Comparison of ENCODE assay signal across 9 mouse cellular contexts in the genomic region with DNA sequence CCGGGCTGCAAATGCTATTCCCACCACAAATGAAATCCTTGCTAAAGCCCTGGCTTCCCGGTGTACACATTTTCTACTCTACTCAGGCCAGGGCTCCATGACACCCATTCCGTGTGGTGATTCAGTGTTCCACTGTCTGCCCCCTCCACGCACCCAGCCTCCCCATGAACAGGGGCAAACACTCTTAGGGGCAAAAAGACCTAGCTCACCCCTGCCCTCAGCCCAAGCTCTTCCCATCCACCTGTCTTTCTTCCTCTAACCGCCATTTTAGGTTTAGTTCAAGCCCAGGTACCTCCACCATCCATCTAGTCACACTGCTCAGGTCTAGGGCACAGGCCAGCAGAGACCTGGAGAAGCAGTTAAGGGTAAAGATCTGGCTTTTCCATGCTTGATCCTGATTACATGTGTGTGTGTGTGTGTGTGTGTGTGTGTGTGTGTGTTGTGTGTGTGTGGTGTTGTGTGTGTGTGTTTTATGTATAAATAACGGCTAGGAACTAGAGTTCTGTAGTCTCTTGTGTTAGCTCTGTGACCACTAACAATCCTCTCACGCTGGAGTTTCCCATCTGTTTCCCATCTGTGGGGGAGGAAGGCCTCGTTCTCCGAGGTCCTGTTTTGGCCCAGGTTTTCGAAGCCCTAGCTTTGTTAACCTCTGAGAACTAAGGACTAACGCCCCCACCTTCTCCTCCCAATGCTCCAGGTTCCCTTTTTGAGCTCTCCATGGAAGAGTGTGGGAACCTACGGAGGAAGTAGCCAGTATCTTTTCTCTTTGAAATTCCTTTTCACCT. TPM values are rescaled to one million over a fixed set of nuclear protein-coding genes. Genes with fewer than 3 reads are reported as not detected.
DNase-seq lines count a peak whose midpoint lies in the region; ATAC-seq and TF ChIP-seq lines count a peak whose summit lies in the region.
"Had no signal": no experiment of that assay in that cellular context is flagged by ENCODE, and none has a peak within 500 bp of the region (broad histone marks: within the 10 kb centered on the region; RNA-seq: fewer than 3 reads in every experiment).

No protein-coding gene starts in this region.

- H3K9me3 ChIP-seq in heart, embryonic 15.5 days (replicated peaks): no peaks in the 10 kb centered on the region
- H3K9me3 ChIP-seq in liver, postnatal 0 days (ENCODE audit: low read length): no peaks in the 10 kb centered on the region
- H3K9me3 ChIP-seq in stomach, postnatal 0 days (ENCODE audit: control insufficient read depth, low read length): no peaks in the 10 kb centered on the region

- ATAC-seq in heart, embryonic 15.5 days (replicated peaks; ENCODE audit: insufficient number of reproducible peaks, insufficient read depth, low FRiP score, low read depth): no peak
- no peak for ATAC-seq in liver, postnatal 0 days
- ATAC-seq in stomach, postnatal 0 days (ENCODE audit: low FRiP score, low TSS enrichment): no peak

- H3K27ac ChIP-seq in left cerebral cortex, adult 2 months: peak overlapping the region; percentile 96
- H3K27ac ChIP-seq in heart, embryonic 15.5 days: peak overlapping the region; percentile 96
- peak overlapping the region; percentile 96 for H3K27ac ChIP-seq in liver, postnatal 0 days (ENCODE audit: low read depth)
- peak overlapping the region; percentile 96 for H3K27ac ChIP-seq in stomach, postnatal 0 days (replicated peaks)

- 41% methylated on average over 12 of the region's 12 CpGs for WGBS in heart, embryonic 15.5 days
- whole genome bisulfite sequencing in liver, postnatal 0 days (ENCODE audit: insufficient replicate concordance): 46% methylated on average over 12 of the region's 12 CpGs
- WGBS in stomach, postnatal 0 days: 39% methylated on average over 12 of the region's 12 CpGs

- intact Hi-C loops in left cerebral cortex, adult 2 months (cut with DNase I): loop anchor here (2.0 kb wide), 2 partner anchors 75 to 105 kb away; partner anchors contain the start of genes Cox17 and Gm21987
- intact Hi-C loops in left cerebral cortex, postnatal 25 days (cut with DNase I): loop anchor here (2.0 kb wide), 2 partner anchors 85 to 105 kb away; partner anchors contain the start of genes Cox17 and Gm21987
- intact Hi-C loops in gastrocnemius, postnatal 14 days (cut with DNase I; ENCODE audit: low total_unique reads): no loop called here

- peak overlapping the region; percentile 98 for H3K9ac ChIP-seq in heart, embryonic 15.5 days
- H3K9ac ChIP-seq in liver, postnatal 0 days (replicated peaks): peak overlapping the region; percentile 82
- H3K9ac ChIP-seq in stomach, postnatal 0 days (ENCODE audit: low read length): peak overlapping the region; percentile 91

- no peak for TF ChIP-seq CTCF in left cerebral cortex, adult 2 months (IDR thresholded peaks at IDR 0.05)
- no peak for TF ChIP-seq CTCF in liver, postnatal 0 days (IDR thresholded peaks at IDR 0.05; ENCODE audit: low read depth)
- no peak for TF ChIP-seq CTCF in stomach, postnatal 0 days (IDR thresholded peaks at IDR 0.05; ENCODE audit: low read depth)

- H3K4me3 ChIP-seq in left cerebral cortex, adult 2 months: peak overlapping the region; percentile 98
- H3K4me3 ChIP-seq in heart, embryonic 15.5 days: peak overlapping the region; percentile 89
- peak overlapping the region; percentile 72 for H3K4me3 ChIP-seq in liver, postnatal 0 days (ENCODE audit: low read depth, low read length)
- peak overlapping the region; percentile 65 for H3K4me3 ChIP-seq in stomach, postnatal 0 days (ENCODE audit: low read depth, low read length)

- H3K36me3 ChIP-seq in heart, embryonic 15.5 days: peaks cover 29% of the 10 kb centered on the region
- H3K36me3 ChIP-seq in liver, postnatal 0 days (replicated peaks; ENCODE audit: insufficient read depth, low read length): peaks cover 14% of the 10 kb centered on the region
- H3K36me3 ChIP-seq in stomach, postnatal 0 days (ENCODE audit: control insufficient read depth, insufficient read depth, low read length): peaks cover 12% of the 10 kb centered on the region

- no peaks in the 10 kb centered on the region for H3K27me3 ChIP-seq in heart, embryonic 15.5 days
- no peaks in the 10 kb centered on the region for H3K27me3 ChIP-seq in liver, postnatal 0 days (ENCODE audit: insufficient read depth, low read length)
- no peaks in the 10 kb centered on the region for H3K27me3 ChIP-seq in stomach, postnatal 0 days (ENCODE audit: control insufficient read depth, insufficient read depth, low read length)

- H3K4me2 ChIP-seq in heart, embryonic 15.5 days: peak overlapping the region; percentile 66
- peak overlapping the region; percentile 85 for H3K4me2 ChIP-seq in liver, postnatal 0 days (ENCODE audit: low read depth, low read length)
- peak overlapping the region; percentile 93 for H3K4me2 ChIP-seq in stomach, postnatal 0 days (replicated peaks; ENCODE audit: low read depth)

- DNase-seq in left cerebral cortex, adult 2 months (ENCODE audit: extremely low spot score in 1 of 2, low spot score in 2 of 2): no peak
- DNase-seq in left cerebral cortex, postnatal 25 days (ENCODE audit: low spot score in 2 of 2): no peak
- DNase-seq in brain, adult 2 months (ENCODE audit: low read depth, low spot score): peak; percentile 52
- DNase-seq in liver, postnatal 0 days: no peak
- DNase-seq in stomach, postnatal 0 days (ENCODE audit: low spot score): no peak
- no peak for DNase-seq in gastrocnemius, postnatal 10 days
- DNase-seq in gastrocnemius, postnatal 14 days: no peak

- H3K4me1 ChIP-seq in heart, embryonic 15.5 days (replicated peaks): peaks cover 12% of the 10 kb centered on the region
- H3K4me1 ChIP-seq in liver, postnatal 0 days (ENCODE audit: insufficient read depth): peaks cover 18% of the 10 kb centered on the region
- no peaks in the 10 kb centered on the region for H3K4me1 ChIP-seq in stomach, postnatal 0 days (replicated peaks; ENCODE audit: control insufficient read depth, insufficient read depth)

- no peak for TF ChIP-seq EP300 in liver, postnatal 0 days (IDR thresholded peaks at IDR 0.05; ENCODE audit: low read depth)
- no peak for TF ChIP-seq EP300 in stomach, postnatal 0 days (optimal IDR thresholded peaks at IDR 0.05)

RNA-seq across cellular contexts. Expression of gene Adprh, which starts 0.9 kb away (rescaled TPM):
- total RNA-seq in left cerebral cortex, adult 2 months (2021): 10 to 100 TPM; 60.9 to 61.6 TPM
- total RNA-seq in left cerebral cortex, postnatal 25 days (2021): 10 to 100 TPM; 58.3 to 61.1 TPM
- polyA plus RNA-seq in heart, embryonic 15.5 days (2015; fragmentation: Nextera tagmentation; extraction: Ambion mirVana): 81.1 and 87.5 TPM in 2 replicates
- polyA plus RNA-seq in liver, postnatal 0 days (2015; fragmentation: Nextera tagmentation; extraction: Ambion mirVana): 17.9 and 22.2 TPM in 2 replicates
- polyA plus RNA-seq in stomach, postnatal 0 days (2015; fragmentation: Nextera tagmentation; extraction: Ambion mirVana): 44.4 and 46.7 TPM in 2 replicates
- total RNA-seq in gastrocnemius, postnatal 10 days (2021): 10 to 100 TPM; 32.4 to 33.1 TPM
- 10 to 100 TPM; 25.5 to 27.6 TPM for total RNA-seq in gastrocnemius, postnatal 14 days (2021)

RNA-seq across cellular contexts. Expression of gene Cd80, which starts 3.7 kb away (rescaled TPM):
- under 1 TPM; 0.27 to 0.54 TPM for total RNA-seq in left cerebral cortex, adult 2 months (2021)
- under 1 TPM; 0.53 to 0.83 TPM for total RNA-seq in left cerebral cortex, postnatal 25 days (2021)
- polyA plus RNA-seq in heart, embryonic 15.5 days (2015; fragmentation: Nextera tagmentation; extraction: Ambion mirVana): 0.53 and 0.61 TPM in 2 replicates
- 0.13 and 0.15 TPM in 2 replicates for polyA plus RNA-seq in liver, postnatal 0 days (2015; fragmentation: Nextera tagmentation; extraction: Ambion mirVana)
- 0.45 and 0.59 TPM in 2 replicates for polyA plus RNA-seq in stomach, postnatal 0 days (2015; fragmentation: Nextera tagmentation; extraction: Ambion mirVana)
- under 1 TPM; 0.23 to 0.36 TPM for total RNA-seq in gastrocnemius, postnatal 10 days (2021)
- total RNA-seq in gastrocnemius, postnatal 14 days (2021): under 1 TPM in 1 of 2 experiments, not detected in 1; 0.12 TPM
- total RNA-seq: hematopoietic stem cell, adult 5-6 weeks had no signal

RNA-seq across cellular contexts. Expression of gene Pla1a, which starts 18.7 kb away (rescaled TPM):
- total RNA-seq in left cerebral cortex, adult 2 months (2021): 1 to 10 TPM; 1.5 to 2.5 TPM
- total RNA-seq in left cerebral cortex, postnatal 25 days (2021): 1 to 10 TPM; 1.2 to 1.3 TPM
- polyA plus RNA-seq in heart, embryonic 15.5 days (2015; fragmentation: Nextera tagmentation; extraction: Ambion mirVana): 2.0 and 2.8 TPM in 2 replicates
- polyA plus RNA-seq in liver, postnatal 0 days (2015; fragmentation: Nextera tagmentation; extraction: Ambion mirVana): 49.8 and 55.8 TPM in 2 replicates
- polyA plus RNA-seq in stomach, postnatal 0 days (2015; fragmentation: Nextera tagmentation; extraction: Ambion mirVana): 0.11 and 0.34 TPM in 2 replicates
- total RNA-seq in gastrocnemius, postnatal 10 days (2021): 1 to 10 TPM; 1.4 to 1.6 TPM
- 1 to 10 TPM; 3.8 to 4.7 TPM for total RNA-seq in gastrocnemius, postnatal 14 days (2021)
- total RNA-seq: hematopoietic stem cell, adult 5-6 weeks had no signal
